Mouse (Mus musculus) bone marrow macrophage, adult 2 months (primary cell): ENCODE results near the gene Cops8. TPM values are rescaled to one million over a fixed set of nuclear protein-coding genes. Genes with fewer than 3 reads are reported as not detected.

Source experiments
- H3K27ac ChIP-seq: 2 replicates; pipeline ENCODE4 v1.5.1; 2012; ENCODE audit warnings: low read depth, low read length; ENCODE audit not compliant: insufficient read depth
- H3K4me1 ChIP-seq: 2 replicates; pipeline ENCODE4 v1.6.1; 2012; ENCODE audit warnings: low read length; ENCODE audit not compliant: control insufficient read depth, insufficient read depth
- H3K4me3 ChIP-seq: 2 replicates; pipeline ENCODE4 v1.5.1; 2012; ENCODE audit warnings: mild to moderate bottlenecking, low read length, moderate library complexity; ENCODE audit not compliant: insufficient read depth
- CTCF ChIP-seq: IDR thresholded peaks from 2 replicates; pipeline ENCODE4 v1.5.1; 2012; ENCODE audit warnings: low read depth, mild to moderate bottlenecking, low read length, moderate library complexity
- POLR2A ChIP-seq: IDR thresholded peaks from 2 replicates; pipeline ENCODE4 v1.6.1; 2012; ENCODE audit warnings: mild to moderate bottlenecking, low read depth, low read length, borderline replicate concordance
- polyA plus RNA-seq: library from polyadenylated mRNA; stranded (reverse); fragments of >200 nt; gene quantifications from 2 replicates; pipeline ENCODE4 v1.2.4, GENCODE M21; 2012; ENCODE audit not compliant: missing spikeins, insufficient read depth, insufficient read length

Cops8 gene
- polyA plus RNA-seq: 42.4 and 51.5 TPM in 2 replicates

GRCm38 (mm10) chr1:90602759-90603560 is at the start of gene Cops8:
Gene Cops8, plus strand, starts transcription at chr1:90602981.
- H3K4me1 ChIP-seq: peaks cover 5% of the 10 kb centered on the region
- TF ChIP-seq CTCF (no peak), POLR2A (no peak)
- H3K27ac ChIP-seq: peak within 1 kb of the TSS; percentile 39
- H3K4me3 ChIP-seq: peak within 1 kb of the TSS; percentile 84

- H3K4me3 ChIP-seq: no peak overlapping the region
- TF ChIP-seq POLR2A: no peak
- no peak for TF ChIP-seq CTCF
- no peak overlapping the region for H3K27ac ChIP-seq
- no peaks in the 10 kb centered on the region for H3K4me1 ChIP-seq
Observed at GRCm38 (mm10) chr1:90557140-90557539, 45.6 kb upstream of the Cops8 start.

GRCm38 (mm10) chr1:90560942-90561726 is 41.6 kb upstream of the Cops8 start:
- no peaks in the 10 kb centered on the region for H3K4me1 ChIP-seq
- TF ChIP-seq POLR2A: no peak
- TF ChIP-seq CTCF: no peak
- H3K4me3 ChIP-seq: no peak overlapping the region
- H3K27ac ChIP-seq: no peak overlapping the region

GRCm38 (mm10) chr1:90563945-90564344 is 38.8 kb upstream of the Cops8 start:
- H3K4me1 ChIP-seq: no peaks in the 10 kb centered on the region
- TF ChIP-seq CTCF: no peak
- TF ChIP-seq POLR2A: no peak

GRCm38 (mm10) chr1:90566664-90567440 is 35.9 kb upstream of the Cops8 start:
- TF ChIP-seq CTCF (no peak), POLR2A (no peak)
- no peak overlapping the region for H3K27ac ChIP-seq
- no peak overlapping the region for H3K4me3 ChIP-seq
- no peaks in the 10 kb centered on the region for H3K4me1 ChIP-seq

More at GRCm38 (mm10) chr1:90563945-90564344, 38.8 kb upstream of the Cops8 start:
- Histone ChIP-seq H3K27ac (no peak overlapping the region), H3K4me3 (no peak overlapping the region)

GRCm38 (mm10) chr1:90573831-90574230 is 28.9 kb upstream of the Cops8 start:
- TF ChIP-seq CTCF (no peak), POLR2A (no peak)
- Histone ChIP-seq H3K4me3 (no peak overlapping the region), H3K27ac (no peak overlapping the region), H3K4me1 (no peaks in the 10 kb centered on the region)

GRCm38 (mm10) chr1:90574845-90575244 is 27.9 kb upstream of the Cops8 start:
- TF ChIP-seq CTCF (no peak), POLR2A (no peak)
- no peaks in the 10 kb centered on the region for H3K4me1 ChIP-seq
- no peak overlapping the region for H3K4me3 ChIP-seq
- no peak overlapping the region for H3K27ac ChIP-seq

GRCm38 (mm10) chr1:90577417-90577816 is 25.4 kb upstream of the Cops8 start:
- no peak overlapping the region for H3K27ac ChIP-seq
- TF ChIP-seq POLR2A (no peak), CTCF (no peak)

GRCm38 (mm10) chr1:90582635-90583034 is 20.1 kb upstream of the Cops8 start:
- H3K27ac ChIP-seq: no peak overlapping the region
- H3K4me1 ChIP-seq: no peaks in the 10 kb centered on the region
- TF ChIP-seq CTCF (no peak), POLR2A (no peak)
- H3K4me3 ChIP-seq: no peak overlapping the region

More at GRCm38 (mm10) chr1:90577417-90577816, 25.4 kb upstream of the Cops8 start:
- no peak overlapping the region for H3K4me3 ChIP-seq
- H3K4me1 ChIP-seq: no peaks in the 10 kb centered on the region
